Mouse (Mus musculus) heart, postnatal 0 days (tissue): ENCODE results near the gene Zranb1.

Source experiments
- CTCF ChIP-seq: IDR thresholded peaks from 2 replicates; pipeline ENCODE4 v1.5.1; 2016; ENCODE audit warnings: antibody characterized with exemption, control low read depth, low read depth
- EP300 ChIP-seq: IDR thresholded peaks from 2 replicates; pipeline ENCODE4 v1.6.1; 2016; ENCODE audit warnings: antibody characterized with exemption, low read depth

DNA sequence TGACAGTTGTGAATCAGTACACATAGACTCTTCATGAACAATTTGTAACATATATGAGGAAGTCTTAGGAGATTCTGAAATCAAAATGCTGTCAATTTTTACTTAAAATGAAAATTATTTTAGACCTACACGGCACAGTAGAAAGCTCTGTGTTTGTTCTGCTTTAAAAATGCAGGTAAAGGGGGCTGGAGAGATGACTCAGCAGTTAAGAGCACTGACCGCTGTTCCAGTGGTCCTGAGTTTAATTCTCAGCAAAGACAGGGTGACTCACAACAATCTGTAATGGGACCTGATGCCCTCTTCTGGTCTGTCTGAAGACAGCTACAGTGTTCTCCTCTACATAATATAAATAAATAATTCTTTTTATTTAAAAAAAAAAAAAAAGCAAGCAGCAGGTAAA lies 34.8 kb downstream of the Zranb1 start:
- TF ChIP-seq CTCF (no peak; the same call in 1 of the 2 replicates), EP300 (no peak)
